ENCODE assay signal across 7 mouse cellular contexts in the genomic region with DNA sequence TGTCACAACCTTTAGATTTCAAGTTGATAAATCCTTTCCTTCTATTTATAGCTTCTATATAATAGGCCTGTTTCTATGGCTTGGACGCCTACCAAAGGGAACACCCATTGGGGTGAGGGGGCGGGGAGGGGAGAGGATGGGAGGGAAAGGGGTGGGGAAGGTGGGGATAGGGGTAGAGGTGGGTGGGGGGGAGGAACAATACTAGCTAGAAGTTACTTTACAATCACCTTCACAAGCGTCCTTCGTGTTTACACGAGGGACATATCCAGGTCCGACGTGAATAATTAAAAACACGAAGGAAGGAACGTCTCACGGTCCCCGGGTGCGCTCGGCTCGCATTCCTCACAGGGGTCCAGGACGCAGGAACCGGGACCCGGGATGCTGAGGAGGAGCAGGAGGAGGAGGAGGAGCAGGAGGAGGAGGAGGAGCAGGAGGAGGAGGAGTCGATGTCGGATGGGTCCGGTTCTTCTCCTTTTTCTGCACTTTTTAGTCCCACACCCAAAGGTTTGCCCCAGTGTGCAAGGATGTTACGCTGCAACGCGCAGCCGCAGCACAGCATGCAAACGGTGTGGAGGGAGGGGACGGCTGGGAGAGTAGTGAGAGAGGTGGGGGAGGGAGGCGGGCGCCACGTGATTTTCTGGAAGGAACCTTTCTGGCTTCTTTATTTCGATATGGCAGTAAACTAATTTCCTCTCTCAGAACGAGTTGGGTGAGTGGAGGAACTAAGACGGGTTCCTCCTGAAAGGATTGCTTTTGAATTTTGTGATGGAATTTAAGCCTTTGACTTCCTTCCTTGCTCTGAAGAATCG. TPM values are rescaled to one million over a fixed set of nuclear protein-coding genes. Genes with fewer than 3 reads are reported as not detected.
A peak's percentile ranks its signal among the peaks of the same experiment; 100 is the strongest.
DNase-seq lines count a peak whose midpoint lies in the region; ATAC-seq lines count a peak whose summit lies in the region.

No protein-coding gene starts in this region.

- DNase-seq in T-cell, adult 2 months (ENCODE audit: low spot score): peak; percentile 81
- DNase-seq in embryo, embryonic 10 days (ENCODE audit: low spot score): peak; percentile 91
- peak; percentile 41 to 61 for DNase-seq in gastrocnemius, postnatal 4 days (ENCODE audit: low spot score in 2 of 2)
- peak; percentile 82 for DNase-seq in limb, embryonic 11.5 days (ENCODE audit: low spot score)
- peak; percentile 71 to 82 for DNase-seq in spleen, adult 18-20 months

- 1% methylated on average over 30 of the region's 33 CpGs for WGBS in intestine, embryonic 16.5 days
- 1% methylated on average over 33 of the region's 33 CpGs for WGBS in limb, embryonic 11.5 days
- WGBS in midbrain, embryonic 12.5 days: 2% methylated on average over 29 of the region's 33 CpGs

- peak; percentile 84 for ATAC-seq in intestine, embryonic 16.5 days
- ATAC-seq in limb, embryonic 11.5 days (ENCODE audit: insufficient number of reproducible peaks, low FRiP score, low TSS enrichment, low read depth): peak; percentile 82; the same call in 1 of the 2 replicates
- ATAC-seq in midbrain, embryonic 12.5 days (ENCODE audit: low FRiP score, low read depth): peak; percentile 91

- H3K4me3 ChIP-seq in intestine, embryonic 16.5 days (ENCODE audit: low read length): peak overlapping the region; percentile 52
- H3K4me3 ChIP-seq in limb, embryonic 11.5 days (ENCODE audit: low read depth, low read length): peak overlapping the region; percentile 39
- peak overlapping the region; percentile 53 for H3K4me3 ChIP-seq in midbrain, embryonic 12.5 days

- H3K4me1 ChIP-seq in intestine, embryonic 16.5 days (ENCODE audit: control insufficient read depth, insufficient read depth, low read length): peaks cover 8% of the 10 kb centered on the region; the same call in 1 of the 2 replicates
- H3K4me1 ChIP-seq in limb, embryonic 11.5 days (ENCODE audit: control insufficient read depth, insufficient read depth, low read length): no peaks in the 10 kb centered on the region
- H3K4me1 ChIP-seq in midbrain, embryonic 12.5 days: peaks cover 11% of the 10 kb centered on the region; the same call in 1 of the 2 replicates

- no peaks in the 10 kb centered on the region for H3K27me3 ChIP-seq in intestine, embryonic 16.5 days (replicated peaks; ENCODE audit: control insufficient read depth, insufficient read depth, low read length)
- no peaks in the 10 kb centered on the region for H3K27me3 ChIP-seq in limb, embryonic 11.5 days (ENCODE audit: control insufficient read depth, insufficient read depth, low read length)
- peaks cover 4% of the 10 kb centered on the region; the same call in 1 of the 2 replicates for H3K27me3 ChIP-seq in midbrain, embryonic 12.5 days

- no peaks in the 10 kb centered on the region for H3K36me3 ChIP-seq in intestine, embryonic 16.5 days (ENCODE audit: control insufficient read depth, insufficient read depth, low read length)
- no peaks in the 10 kb centered on the region for H3K36me3 ChIP-seq in limb, embryonic 11.5 days (ENCODE audit: control insufficient read depth, insufficient read depth, low read length)
- H3K36me3 ChIP-seq in midbrain, embryonic 12.5 days: no peaks in the 10 kb centered on the region

- H3K4me2 ChIP-seq in intestine, embryonic 16.5 days (ENCODE audit: low read depth, low read length): peak overlapping the region; percentile 71
- H3K4me2 ChIP-seq in limb, embryonic 11.5 days (ENCODE audit: low read depth, severe bottlenecking): peak overlapping the region; percentile 42
- H3K4me2 ChIP-seq in midbrain, embryonic 12.5 days (replicated peaks): peak overlapping the region; percentile 74

- peak overlapping the region; percentile 69 for H3K9ac ChIP-seq in intestine, embryonic 16.5 days (ENCODE audit: low read depth, low read length)
- peak overlapping the region; percentile 70 for H3K9ac ChIP-seq in limb, embryonic 11.5 days (ENCODE audit: low read length)
- peak overlapping the region; percentile 68 for H3K9ac ChIP-seq in midbrain, embryonic 12.5 days (replicated peaks)

- no peaks in the 10 kb centered on the region for H3K9me3 ChIP-seq in intestine, embryonic 16.5 days (ENCODE audit: control insufficient read depth, low read length)
- no peaks in the 10 kb centered on the region for H3K9me3 ChIP-seq in limb, embryonic 11.5 days (ENCODE audit: control insufficient read depth, low read length)
- H3K9me3 ChIP-seq in midbrain, embryonic 12.5 days: no peaks in the 10 kb centered on the region

- H3K27ac ChIP-seq in intestine, embryonic 16.5 days (ENCODE audit: low read length): peak overlapping the region; percentile 84
- H3K27ac ChIP-seq in limb, embryonic 11.5 days (replicated peaks; ENCODE audit: low read depth, low read length): no peak overlapping the region; the same call in 1 of the 2 replicates
- H3K27ac ChIP-seq in midbrain, embryonic 12.5 days (replicated peaks): 0 out of 2 replicates have a peak overlapping the region, but pooled peaks have one; percentile 35

RNA-seq across cellular contexts. Expression of a gene that starts 36.5 kb away (rescaled TPM):
- total RNA-seq in gastrocnemius, postnatal 4 days (2021): 10 to 100 TPM; 14.1 to 15.1 TPM
- polyA plus RNA-seq in intestine, embryonic 16.5 days (2015; fragmentation: Nextera tagmentation; extraction: Ambion mirVana): 2.4 and 2.9 TPM in 2 replicates
- 4.9 and 5.2 TPM in 2 replicates for polyA plus RNA-seq in limb, embryonic 11.5 days (2014; fragmentation: Nextera tagmentation; extraction: Ambion mirVana)
- 3.0 and 3.5 TPM in 2 replicates for polyA plus RNA-seq in midbrain, embryonic 12.5 days (2016; fragmentation: Nextera tagmentation; extraction: Ambion mirVana)
